Mouse (Mus musculus) CH12.LX (cell line): ENCODE measurements around the gene Aph1a. TPM values are rescaled to one million over a fixed set of nuclear protein-coding genes. Genes with fewer than 3 reads are reported as not detected.
"Not testable (repeated sequence)": the region's sequence is repeated elsewhere in the genome, so short reads cannot be mapped to it uniquely, and the experiment has no call there.

Experiments used
- DNase-seq: peaks from one replicate; pipeline ENCODE4 v3.0.0-alpha.2; 2013; ENCODE audit errors: extremely low read depth
- H3K27ac ChIP-seq: 2 replicates; pipeline ENCODE4 v1.5.1; 2012; ENCODE audit warnings: low read depth, mild to moderate bottlenecking, control low read depth, moderate library complexity; ENCODE audit not compliant: insufficient read depth
- H3K27me3 ChIP-seq: replicated peaks from 2 replicates; pipeline ENCODE3; 2012; ENCODE audit warnings: inconsistent platforms
- H3K36me3 ChIP-seq, 2 experiments: replicated peaks in 1 of 2; 2 replicates each; pipeline versions ENCODE3 to v1.6.1; 2012; ENCODE audit warnings: inconsistent platforms in 1 of 2, low read length in 1 of 2, mild to moderate bottlenecking in 1 of 2, mixed read lengths in 1 of 2, moderate library complexity in 1 of 2; ENCODE audit not compliant: control insufficient read depth in 1 of 2, insufficient read depth in 1 of 2
- H3K4me1 ChIP-seq, 2 experiments: 2 replicates each; pipeline ENCODE4 v1.6.1; 2012; ENCODE audit warnings: inconsistent platforms in 1 of 2, moderate library complexity in 1 of 2; ENCODE audit not compliant: insufficient read depth in 2 of 2, control insufficient read depth in 1 of 2
- H3K4me2 ChIP-seq: 2 replicates; pipeline ENCODE4 v1.6.1; 2012; ENCODE audit warnings: low read depth, mild to moderate bottlenecking, control low read depth; ENCODE audit not compliant: poor library complexity, insufficient read depth, severe bottlenecking
- H3K4me3 ChIP-seq, 3 experiments: fragments of 150-350 bp in 1 of 3; sonication (generic) in 1 of 3; replicated peaks in 1 of 3; 2 replicates each; pipeline versions ENCODE3 to v1.5.1; 2011 to 2012; ENCODE audit warnings: low read depth in 2 of 3, low read length in 2 of 3, mild to moderate bottlenecking in 2 of 3, moderate library complexity in 2 of 3, control low read depth in 1 of 3, improper control_type of control experiment in 1 of 3, inconsistent platforms in 1 of 3, mixed read lengths in 1 of 3; ENCODE audit not compliant: poor library complexity in 1 of 3
- H3K79me2 ChIP-seq: replicated peaks from 2 replicates; pipeline ENCODE4 v1.6.1; 2012; ENCODE audit warnings: mild to moderate bottlenecking, moderate library complexity; ENCODE audit not compliant: control insufficient read depth, poor library complexity, insufficient read depth, severe bottlenecking; ENCODE audit errors: extremely low read depth
- H3K9ac ChIP-seq: 2 replicates; pipeline ENCODE4 v1.6.1; 2012; ENCODE audit warnings: low read depth, mild to moderate bottlenecking, control low read depth, moderate library complexity; ENCODE audit not compliant: insufficient read depth
- H3K9me3 ChIP-seq: replicated peaks from 2 replicates; pipeline ENCODE3; 2012; ENCODE audit warnings: low read length, inconsistent platforms, mixed read lengths
- ETS1 ChIP-seq: conservative IDR thresholded peaks from 2 replicates; pipeline ENCODE4 v1.6.1; 2012; ENCODE audit warnings: low read depth, mild to moderate bottlenecking, inconsistent platforms, low read length, improper control_type of control experiment, moderate library complexity
- GABPA ChIP-seq: IDR thresholded peaks from 2 replicates; pipeline ENCODE4 v1.6.1; 2012; ENCODE audit warnings: low read depth, low read length, improper control_type of control experiment, inconsistent platforms; ENCODE audit not compliant: insufficient replicate concordance
- MXI1 ChIP-seq: IDR thresholded peaks from 2 replicates; pipeline ENCODE4 v1.6.1; 2011; ENCODE audit warnings: mild to moderate bottlenecking, low read depth, low read length, improper control_type of control experiment
- MYC ChIP-seq: IDR thresholded peaks from 2 replicates; pipeline ENCODE4 v1.6.1; 2011; ENCODE audit warnings: low read depth, mild to moderate bottlenecking, improper control_type of control experiment, low read length
- NELFE ChIP-seq: IDR thresholded peaks from 2 replicates; pipeline ENCODE4 v1.6.1; 2011; ENCODE audit warnings: low read depth, low read length, improper control_type of control experiment
- RCOR1 ChIP-seq: conservative IDR thresholded peaks from 2 replicates; pipeline ENCODE4 v1.6.1; 2012; ENCODE audit warnings: low read depth, mild to moderate bottlenecking, inconsistent platforms, low read length, improper control_type of control experiment
- USF1 ChIP-seq: IDR thresholded peaks from 2 replicates; pipeline ENCODE4 v1.6.1; 2014; ENCODE audit warnings: low read depth, mild to moderate bottlenecking, inconsistent platforms, low read length, improper control_type of control experiment
- ZNF384 ChIP-seq: IDR thresholded peaks from 2 replicates; pipeline ENCODE4 v1.6.1; 2012; ENCODE audit warnings: low read depth, low read length, improper control_type of control experiment, inconsistent platforms
- dilution Hi-C: fragments of 300-500 bp; cut with MboI; formaldehyde crosslinking; loops from 2 replicates; pipeline ENCODE4 v1.14.3; 2020; ENCODE audit warnings: low sequenced_read_pairs; ENCODE audit not compliant: extremely low pct_unique_long_range_greater_than_20kb, extremely low pct_ligation_motif_present
- in situ Hi-C: fragments of 300-500 bp; cut with MboI; formaldehyde crosslinking; loops from 3 replicates; pipeline ENCODE4 v1.14.3; 2019; ENCODE audit warnings: low sequenced_read_pairs, low pct_ligation_motif_present, low pct_unique_long_range_greater_than_20kb, mixed read lengths
- polyA plus RNA-seq: library from polyadenylated mRNA; unstranded; fragments of >175 nt; gene quantifications from 2 replicates; pipeline ENCODE4 v1.2.1, GENCODE M21; 2012; ENCODE audit warnings: low read depth; ENCODE audit not compliant: insufficient read length
- total RNA-seq, 2 experiments: library from RNA; depleted of rRNA; stranded (reverse); fragments of 300-350 nt in 1 of 2; fragments of >200 nt in 1 of 2; gene quantifications; 2 replicates each; pipeline ENCODE4 v1.2.3; 2012 to 2014

The Aph1a gene
- total and polyA plus RNA-seq, 3 experiments, result 46.6 to 69.4 (median 59.9) TPM

GRCm38 (mm10) chr3:95907613-95908012 lies 13.8 kb downstream of the Aph1a start:
- Histone ChIP-seq H3K4me1 (peaks cover 7 to 12% of the 10 kb centered on the region in 2 experiments), H3K9me3 (no peaks in the 10 kb centered on the region), H3K79me2 (no peaks in the 10 kb centered on the region), H3K36me3 (no peaks in the 10 kb centered on the region), H3K9ac (no peak overlapping the region), H3K27ac (no peak overlapping the region), H3K27me3 (peaks cover 12% of the 10 kb centered on the region), H3K4me3 (no peak overlapping the region), H3K4me2 (no peak overlapping the region)
- dilution Hi-C loops (no loop called here), in situ Hi-C loops (no loop called here)
- TF ChIP-seq MYC, result no peak
- TF ChIP-seq GABPA, result no peak
- no peak for TF ChIP-seq MXI1
- no peak for TF ChIP-seq RCOR1
- TF ChIP-seq ETS1, result no peak
- no peak for DNase-seq

GRCm38 (mm10) chr3:95914706-95915105 lies 20.9 kb downstream of the Aph1a start:
- Histone ChIP-seq H3K4me1 (peaks cover 6 to 14% of the 10 kb centered on the region in 2 experiments), H3K9me3 (no peaks in the 10 kb centered on the region), H3K27me3 (peaks cover 9% of the 10 kb centered on the region), H3K79me2 (no peaks in the 10 kb centered on the region), H3K36me3 (no peaks in the 10 kb centered on the region), H3K4me2 (no peak overlapping the region), H3K27ac (no peak overlapping the region), H3K4me3 (no peak overlapping the region), H3K9ac (no peak overlapping the region)
- in situ Hi-C loops, result no loop called here
- no peak for DNase-seq
- dilution Hi-C loops, result no loop called here
- TF ChIP-seq MXI1 (no peak), NELFE (no peak)

- no peak overlapping the region for H3K4me3 ChIP-seq
- TF ChIP-seq ZNF384 (peak; percentile 43; the same call in 1 of the 2 replicates), USF1 (no peak)
- TF ChIP-seq, all 38 proteins: peak for 1
Measured at GRCm38 (mm10) chr3:95916760-95917159, 23.0 kb downstream of the Aph1a start.

GRCm38 (mm10) chr3:95920532-95920931 lies 26.8 kb downstream of the Aph1a start:
- H3K27me3 ChIP-seq, H3K27ac ChIP-seq: not testable (repeated sequence)

More at GRCm38 (mm10) chr3:95916760-95917159, 23.0 kb downstream of the Aph1a start:
- H3K36me3 ChIP-seq, result no peaks in the 10 kb centered on the region
- dilution Hi-C loops, result no loop called here
- H3K27me3 ChIP-seq, result peaks cover 9% of the 10 kb centered on the region
- no peak for DNase-seq
- no peaks in the 10 kb centered on the region for H3K79me2 ChIP-seq
- peak overlapping the region; percentile 47; the same call in 1 of the 2 replicates for H3K4me2 ChIP-seq
- H3K9me3 ChIP-seq, result no peaks in the 10 kb centered on the region
- H3K4me1 ChIP-seq, result peaks cover 0 to 8% of the 10 kb centered on the region in 2 experiments; a peak in 2 of 4 replicates
- H3K9ac ChIP-seq, result no peak overlapping the region
- no peak overlapping the region for H3K27ac ChIP-seq
- in situ Hi-C loops, result no loop called here

GRCm38 (mm10) chr3:95923429-95923828 lies 29.7 kb downstream of the Aph1a start:
- H3K9me3 ChIP-seq, H3K4me2 ChIP-seq, H3K9ac ChIP-seq, H3K79me2 ChIP-seq, in situ Hi-C loops, H3K36me3 ChIP-seq, H3K4me1 ChIP-seq, DNase-seq, H3K27me3 ChIP-seq, H3K27ac ChIP-seq, H3K4me3 ChIP-seq, dilution Hi-C loops: not testable (repeated sequence)

More at GRCm38 (mm10) chr3:95920532-95920931, 26.8 kb downstream of the Aph1a start:
- H3K4me3 ChIP-seq, DNase-seq, H3K79me2 ChIP-seq, H3K4me2 ChIP-seq, H3K36me3 ChIP-seq, H3K9ac ChIP-seq, in situ Hi-C loops, H3K9me3 ChIP-seq, H3K4me1 ChIP-seq, dilution Hi-C loops: not testable (repeated sequence)
